Mouse (Mus musculus): ENCODE results near the gene Igsf21.

Gene Igsf21

GRCm38 (mm10) chr4:140052575-140052974, 194.0 kb downstream of the Igsf21 start:
- no peak for DNase-seq (ENCODE audit: low spot score in 2 of 2)

- DNase-seq (ENCODE audit: low spot score in 2 of 2): no peak
These were observed 198.7 kb downstream of the Igsf21 start for GRCm38 (mm10) chr4:140047807-140048362.

- DNase-seq (ENCODE audit: low spot score in 2 of 2): no peak
These were observed 202.6 kb downstream of the Igsf21 start for GRCm38 (mm10) chr4:140043953-140044352.

- DNase-seq (ENCODE audit: low spot score in 2 of 2): no peak
These were observed 207.8 kb downstream of the Igsf21 start for GRCm38 (mm10) chr4:140038586-140039411.

GRCm38 (mm10) chr4:140037784-140038387, 208.7 kb downstream of the Igsf21 start:
- DNase-seq (ENCODE audit: low spot score in 2 of 2): peak; percentile 49 to 71

- no peak for DNase-seq (ENCODE audit: low spot score in 2 of 2)
These were observed 211.4 kb downstream of the Igsf21 start for GRCm38 (mm10) chr4:140035232-140035631.

- no peak for DNase-seq (ENCODE audit: low spot score in 2 of 2)
These were observed 213.2 kb downstream of the Igsf21 start for GRCm38 (mm10) chr4:140033394-140033793.

- DNase-seq (ENCODE audit: low spot score in 2 of 2): no peak
These were observed 216.2 kb downstream of the Igsf21 start for GRCm38 (mm10) chr4:140030415-140030814.

GRCm38 (mm10) chr4:140030040-140030386, 216.6 kb downstream of the Igsf21 start:
- DNase-seq (ENCODE audit: low spot score in 2 of 2): no peak

- DNase-seq (ENCODE audit: low spot score in 2 of 2): no peak
These were observed 217.1 kb downstream of the Igsf21 start for GRCm38 (mm10) chr4:140029324-140030039.

- DNase-seq (ENCODE audit: low spot score in 2 of 2): no peak
These were observed 222.8 kb downstream of the Igsf21 start for GRCm38 (mm10) chr4:140023833-140024232.

- no peak for DNase-seq (ENCODE audit: low spot score in 2 of 2)
These were observed 230.7 kb downstream of the Igsf21 start for GRCm38 (mm10) chr4:140015916-140016315.

GRCm38 (mm10) chr4:140010728-140011470, 235.7 kb downstream of the Igsf21 start:
- DNase-seq (ENCODE audit: low spot score in 2 of 2): no peak

GRCm38 (mm10) chr4:140004932-140005331, 241.7 kb downstream of the Igsf21 start:
- no peak for DNase-seq (ENCODE audit: low spot score in 2 of 2)

- DNase-seq (ENCODE audit: low spot score in 2 of 2): peak in 1 of 2 experiments; percentile 34
These were observed 242.4 kb downstream of the Igsf21 start for GRCm38 (mm10) chr4:140004170-140004569.

- DNase-seq (ENCODE audit: low spot score in 2 of 2): no peak
These were observed 244.5 kb downstream of the Igsf21 start for GRCm38 (mm10) chr4:140002069-140002468.

GRCm38 (mm10) chr4:140000911-140001310, 245.7 kb downstream of the Igsf21 start:
- no peak for DNase-seq (ENCODE audit: low spot score in 2 of 2)

- DNase-seq (ENCODE audit: low spot score in 2 of 2): no peak
These were observed 247.6 kb downstream of the Igsf21 start for GRCm38 (mm10) chr4:139999033-139999432.

GRCm38 (mm10) chr4:139995659-139996058, 250.9 kb downstream of the Igsf21 start:
- no peak for DNase-seq (ENCODE audit: low spot score in 2 of 2)

GRCm38 (mm10) chr4:139993111-139993755, 253.4 kb downstream of the Igsf21 start:
- DNase-seq (ENCODE audit: low spot score in 2 of 2): no peak

- no peak for DNase-seq (ENCODE audit: low spot score in 2 of 2)
These were observed 259.7 kb downstream of the Igsf21 start for GRCm38 (mm10) chr4:139986913-139987312.

All from urinary bladder, postnatal 4 days (tissue).